Mouse (Mus musculus): ENCODE results near the gene Plekhg3.

Plekhg3 gene

GRCm38 (mm10) chr12:76530580-76531139, at the start of gene Plekhg3:
Plekhg3 (plus strand) TSS chr12:76530891.
- in situ Hi-C loops (cut with MboI, MseI), result no loop called here

- in situ Hi-C loops (cut with MboI, MseI), result no loop called here
Observed at GRCm38 (mm10) chr12:76482446-76482845, 48.2 kb upstream of the Plekhg3 start.

DNA sequence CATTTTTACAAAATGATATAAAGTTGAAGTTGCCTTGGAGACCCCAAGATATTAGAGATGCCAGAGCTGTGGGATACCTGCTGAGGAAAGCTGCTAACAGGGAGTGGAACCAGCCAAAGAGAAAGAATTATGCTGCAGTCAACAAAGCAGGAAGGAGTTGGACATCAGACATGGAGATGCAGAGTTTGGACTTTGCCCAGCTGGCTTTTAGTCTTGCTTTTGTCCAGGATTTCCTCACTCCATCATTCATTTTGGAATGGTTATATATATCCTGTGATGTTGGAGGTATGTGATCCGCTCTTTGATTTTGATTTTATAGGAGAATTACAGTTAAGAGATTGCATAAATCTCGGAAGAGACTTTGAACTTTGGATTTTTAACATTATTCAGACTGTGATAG, 47.7 kb upstream of the Plekhg3 start:
- in situ Hi-C loops (cut with MboI, MseI), result no loop called here

DNA sequence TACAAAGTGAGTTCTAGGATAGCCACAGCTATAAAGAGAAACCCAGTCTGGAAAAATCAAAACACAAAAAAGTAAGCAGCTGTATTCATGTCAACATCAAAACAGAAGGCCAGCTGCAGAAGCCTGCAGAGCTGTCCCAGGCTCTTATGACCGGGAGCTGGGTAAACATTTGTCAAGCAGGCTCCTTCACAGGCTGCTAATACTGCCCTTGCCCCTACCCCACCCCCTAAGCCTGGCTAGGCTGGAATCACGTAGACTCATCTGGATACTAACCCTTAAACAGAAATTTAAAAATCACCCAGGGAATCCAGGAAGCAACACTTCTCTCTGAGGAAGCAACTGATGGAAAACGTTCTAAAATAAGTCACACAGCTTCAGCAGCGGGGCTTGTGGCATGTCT, 45.8 kb upstream of the Plekhg3 start:
- in situ Hi-C loops (cut with MboI, MseI), result no loop called here

DNA sequence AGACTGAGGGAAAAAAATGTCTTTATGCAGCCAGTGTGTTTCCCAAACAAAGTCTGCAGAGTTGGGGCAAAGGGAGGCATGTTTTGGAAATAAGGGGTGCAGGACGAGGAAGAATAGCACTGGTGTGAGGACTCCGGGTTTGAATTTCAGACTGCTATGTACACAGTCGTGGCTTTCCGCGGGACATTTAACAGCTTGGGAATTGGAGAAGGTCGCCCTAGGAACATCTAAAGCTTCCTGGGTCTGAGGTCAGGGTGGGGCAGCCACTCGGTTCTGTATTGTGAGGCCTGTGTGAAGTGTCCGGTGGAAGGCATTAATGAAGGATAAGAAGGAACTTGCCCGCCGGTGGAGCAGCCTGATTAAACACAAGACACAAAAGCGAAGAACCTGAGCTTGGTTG, 45.3 kb upstream of the Plekhg3 start:
- in situ Hi-C loops (cut with MboI, MseI), result no loop called here

- in situ Hi-C loops (cut with MboI, MseI), result no loop called here
Observed at GRCm38 (mm10) chr12:76486943-76487342, 43.7 kb upstream of the Plekhg3 start.

DNA sequence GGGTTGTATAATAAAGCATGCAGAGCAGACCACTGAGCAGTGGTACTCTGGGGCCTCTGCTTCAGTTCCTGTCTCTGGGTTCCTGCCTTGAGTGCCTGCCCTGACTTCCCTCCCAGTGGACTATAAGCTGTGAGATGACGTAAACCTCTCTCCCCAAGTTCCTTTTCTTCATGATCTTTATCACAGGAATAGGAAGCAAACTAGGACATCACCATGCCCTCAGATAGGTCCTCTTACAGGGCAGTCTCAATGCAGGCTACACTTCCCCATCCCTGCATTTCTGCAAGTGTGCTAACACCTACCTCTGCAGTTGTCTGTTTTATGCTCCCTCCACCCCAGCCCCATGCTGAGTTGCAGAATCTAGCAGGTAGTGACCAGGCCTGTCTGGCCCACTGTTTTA, 39.9 kb upstream of the Plekhg3 start:
- in situ Hi-C loops (cut with MboI, MseI), result no loop called here

GRCm38 (mm10) chr12:76493462-76493861, 37.2 kb upstream of the Plekhg3 start:
- in situ Hi-C loops (cut with MboI, MseI), result no loop called here

GRCm38 (mm10) chr12:76495381-76495780, 35.3 kb upstream of the Plekhg3 start:
- in situ Hi-C loops (cut with MboI, MseI), result no loop called here

GRCm38 (mm10) chr12:76496324-76496723, 34.4 kb upstream of the Plekhg3 start:
- in situ Hi-C loops (cut with MboI, MseI), result no loop called here

DNA sequence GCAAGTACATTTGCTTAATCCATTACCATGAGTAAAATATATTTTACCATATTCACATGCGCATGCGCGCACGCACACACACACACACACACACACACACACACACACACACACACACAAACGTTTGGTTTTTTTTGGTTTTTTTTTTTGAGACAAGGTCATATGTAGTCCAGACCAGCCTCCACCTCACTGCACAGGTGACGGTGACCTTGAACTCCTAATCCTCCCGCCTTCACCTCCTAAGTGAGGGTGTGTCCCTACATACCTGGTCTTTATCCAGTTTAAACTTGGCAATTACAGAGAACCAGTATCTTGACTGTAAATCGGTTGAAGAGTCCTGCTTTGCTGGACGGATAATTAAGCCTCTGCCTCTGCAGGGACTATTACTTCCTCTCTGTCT, 31.4 kb upstream of the Plekhg3 start:
- in situ Hi-C loops (cut with MboI, MseI), result no loop called here

GRCm38 (mm10) chr12:76500055-76500454, 30.6 kb upstream of the Plekhg3 start:
- in situ Hi-C loops (cut with MboI, MseI), result no loop called here

GRCm38 (mm10) chr12:76500896-76501295, 29.8 kb upstream of the Plekhg3 start:
- in situ Hi-C loops (cut with MboI, MseI), result no loop called here

DNA sequence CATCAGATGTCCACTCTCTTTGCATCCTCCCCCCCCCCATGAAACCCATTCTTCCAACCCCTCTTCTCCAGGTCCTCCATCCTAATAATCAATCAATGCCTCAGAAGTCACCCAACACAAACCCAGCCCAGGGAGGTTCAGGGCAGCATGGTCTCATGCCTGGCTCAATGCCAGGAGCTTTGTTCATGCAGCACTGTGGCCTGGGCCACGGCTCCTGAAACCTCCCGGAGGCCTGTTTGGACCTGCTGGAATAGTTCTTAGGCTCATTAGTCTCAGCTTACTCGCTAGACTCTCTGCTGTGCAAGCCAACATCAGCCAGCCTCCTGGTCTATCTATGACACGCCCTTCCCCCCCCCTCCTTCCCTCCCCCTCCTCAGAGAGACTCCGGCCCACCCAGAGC, 27.7 kb upstream of the Plekhg3 start:
- in situ Hi-C loops (cut with MboI, MseI), result no loop called here

DNA sequence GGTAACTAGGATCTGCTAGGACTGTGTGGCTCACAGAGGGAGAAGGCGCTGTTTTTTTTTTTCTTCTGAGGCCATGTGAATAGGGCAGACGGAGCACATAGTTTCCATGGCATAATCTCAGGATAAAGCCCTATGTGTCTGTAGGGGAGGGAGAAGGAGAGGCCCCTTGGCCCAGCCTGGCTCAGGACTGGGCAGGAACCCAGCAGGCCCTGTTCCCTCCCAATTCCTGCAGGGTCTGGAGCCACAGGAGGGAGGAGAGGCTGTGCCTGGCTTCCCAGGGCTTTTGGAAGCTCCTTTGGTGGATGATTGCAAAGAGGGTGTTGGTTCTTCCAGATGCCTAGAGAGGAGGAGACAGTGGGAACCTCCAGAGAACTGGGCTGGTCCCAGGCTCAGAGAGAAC, 24.2 kb upstream of the Plekhg3 start:
- in situ Hi-C loops (cut with MboI, MseI), result no loop called here

GRCm38 (mm10) chr12:76507791-76508190, 22.9 kb upstream of the Plekhg3 start:
- in situ Hi-C loops (cut with MboI, MseI), result no loop called here

- in situ Hi-C loops (cut with MboI, MseI), result no loop called here
Observed at GRCm38 (mm10) chr12:76508909-76509440, 21.7 kb upstream of the Plekhg3 start.

DNA sequence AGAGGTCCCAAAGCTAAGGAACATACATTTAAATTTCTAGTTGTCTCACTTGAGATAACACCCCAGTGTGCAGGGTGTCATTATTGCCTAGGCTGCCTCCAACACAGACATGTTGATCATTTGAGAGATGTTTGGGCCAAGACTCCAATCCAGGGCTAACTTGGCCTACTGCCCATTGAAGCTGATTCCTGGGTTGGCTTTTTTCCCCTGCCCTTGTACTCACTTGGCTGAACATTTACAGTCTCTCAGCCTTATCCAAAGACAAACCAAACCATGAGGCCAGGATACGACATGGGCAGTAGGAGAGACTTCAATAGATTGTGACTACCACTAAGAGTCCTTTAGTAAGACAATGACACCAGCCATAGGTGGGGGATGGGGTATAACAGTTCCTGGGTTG, 18.0 kb upstream of the Plekhg3 start:
- in situ Hi-C loops (cut with MboI, MseI), result no loop called here

DNA sequence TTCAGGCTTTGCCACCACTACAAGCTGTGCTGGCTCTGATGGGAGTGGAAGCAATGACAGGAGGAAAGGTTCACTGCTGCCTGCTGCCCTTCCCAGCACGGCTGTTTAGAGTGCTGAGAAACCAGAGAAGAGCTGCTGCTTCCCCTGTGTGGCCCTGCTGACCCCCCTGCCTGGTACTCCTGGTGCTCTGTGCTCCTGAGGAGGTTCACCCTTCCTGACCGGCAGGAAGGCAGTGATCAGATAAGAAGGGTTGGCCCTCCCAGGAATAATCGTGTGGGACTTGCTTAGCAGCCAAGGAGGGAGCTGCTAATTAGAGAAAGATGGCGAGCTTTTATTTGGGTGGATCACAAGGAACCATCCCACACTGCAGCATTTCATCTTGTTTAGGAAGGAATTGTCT, 15.8 kb upstream of the Plekhg3 start:
- in situ Hi-C loops (cut with MboI, MseI), result no loop called here

DNA sequence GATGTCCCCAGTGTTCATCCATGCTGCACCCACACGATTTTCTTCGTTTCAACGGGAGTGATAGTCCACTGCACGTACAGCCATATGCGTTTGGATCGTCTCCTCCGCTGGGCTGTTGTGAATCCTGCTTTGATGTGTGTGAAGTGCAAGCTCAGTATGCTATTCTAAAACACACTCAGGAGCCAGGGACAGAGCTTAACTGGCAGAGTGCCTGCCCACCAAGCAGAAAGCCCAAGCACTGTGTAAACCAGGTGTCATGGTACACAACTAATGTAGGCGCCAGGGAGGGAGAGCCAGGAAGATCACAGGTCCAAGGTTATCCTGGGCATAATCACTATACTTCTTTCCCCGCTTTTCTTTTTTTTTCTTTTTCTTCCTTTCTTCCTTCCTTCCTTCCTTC, 12.7 kb upstream of the Plekhg3 start:
- in situ Hi-C loops (cut with MboI, MseI), result no loop called here

GRCm38 (mm10) chr12:76518909-76519842, 11.5 kb upstream of the Plekhg3 start:
- in situ Hi-C loops (cut with MboI, MseI), result no loop called here

DNA sequence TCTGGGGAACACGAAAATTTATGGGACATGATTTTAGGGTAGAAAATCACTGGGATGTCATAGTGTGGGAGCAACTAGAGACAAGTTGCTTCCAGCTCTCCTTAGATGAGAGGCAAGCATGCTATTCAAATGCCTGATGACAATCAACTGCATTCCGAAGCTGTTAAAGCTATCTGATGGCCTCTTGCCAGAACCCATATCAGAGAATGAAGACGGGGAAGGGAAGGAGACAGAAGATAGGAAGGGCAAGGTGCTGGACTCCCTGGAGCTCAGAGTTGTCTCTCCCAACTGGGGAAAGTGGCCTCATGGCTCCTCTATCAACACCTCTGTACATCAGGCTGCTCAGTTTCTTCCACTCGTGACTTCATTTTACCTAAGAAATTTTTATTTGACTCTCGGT, 7.0 kb upstream of the Plekhg3 start:
- in situ Hi-C loops (cut with MboI, MseI), result no loop called here

DNA sequence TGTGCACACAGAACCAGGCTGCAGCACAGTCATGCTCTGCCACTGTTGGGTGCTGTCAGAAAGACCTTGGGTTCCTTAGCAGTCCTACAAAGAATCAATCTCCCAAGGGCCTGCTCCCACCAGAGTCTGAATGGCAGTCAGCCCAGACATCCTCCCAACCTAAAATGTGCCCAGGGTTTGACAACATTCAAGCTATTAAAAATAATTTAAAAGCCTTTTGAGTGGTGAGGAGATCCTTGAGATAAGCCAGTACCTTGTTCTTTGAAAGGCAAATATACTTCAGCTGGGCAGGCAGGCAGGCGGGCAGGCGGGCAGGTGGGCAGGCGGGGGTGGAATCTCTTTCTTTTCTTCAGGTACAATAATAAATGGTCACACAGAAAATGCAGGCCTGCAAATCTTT, 5.8 kb upstream of the Plekhg3 start:
- in situ Hi-C loops (cut with MboI, MseI), result no loop called here

All from T-helper 1 cell (primary cell).